Mouse (Mus musculus) thymus, postnatal 25 days (tissue): ENCODE results near the gene Ankar.

Source experiments
- DNase-seq: peaks from one replicate; pipeline ENCODE4 v3.0.0; 2022

Ankar gene

DNA sequence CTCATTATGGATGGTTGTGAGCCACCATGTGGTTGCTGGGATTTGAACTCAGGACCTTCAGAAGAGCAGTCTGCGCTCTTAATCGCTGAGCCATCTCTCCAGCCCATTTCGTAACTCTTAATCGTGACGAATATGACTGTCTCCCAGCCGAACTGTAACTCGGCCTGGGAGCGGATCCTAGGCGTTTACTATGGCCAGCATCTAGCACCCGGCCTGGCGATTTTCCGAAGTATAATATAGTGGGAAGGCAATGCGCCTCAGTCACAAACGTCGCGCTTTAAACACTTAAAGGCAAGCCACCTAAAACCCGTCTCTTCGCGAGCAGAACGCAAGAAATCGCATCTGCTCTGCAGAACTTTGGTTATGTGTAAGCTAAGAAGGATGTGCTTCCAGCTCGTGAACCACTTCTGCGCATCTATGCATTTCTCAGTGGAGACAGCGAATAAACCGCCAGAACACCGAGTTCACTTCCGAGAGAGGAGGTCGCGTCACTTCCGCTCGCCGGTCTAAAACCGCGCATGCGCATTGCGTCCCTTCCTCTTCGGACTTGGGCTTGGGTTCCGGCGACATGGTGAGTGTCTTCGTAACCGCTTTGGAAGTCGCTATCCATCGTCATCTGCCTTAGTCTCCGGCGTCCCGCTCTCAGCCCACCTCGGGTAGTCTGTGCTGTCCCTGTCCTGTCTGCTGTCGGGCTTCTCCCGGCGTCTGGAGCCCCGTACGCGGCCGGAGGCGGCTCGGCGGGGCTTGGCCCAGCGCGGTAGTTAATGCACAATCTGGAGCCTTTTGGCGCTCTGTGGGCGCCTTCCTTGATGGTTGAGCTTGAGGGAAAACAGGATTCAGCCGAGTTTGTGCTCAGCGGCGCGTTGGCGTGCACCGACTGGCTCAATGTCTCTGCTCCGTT, 10.6 kb upstream of the Ankar start, which contains the start of gene Rpl37a:
Gene Rpl37a (plus strand): TSS at position 538 of the 901 bp plus-strand sequence.
- DNase-seq = peak; percentile 92

- DNase-seq = no peak
Measured at GRCm38 (mm10) chr1:72707525-72707924, 7.1 kb upstream of the Ankar start.

GRCm38 (mm10) chr1:72698651-72699050, 1.7 kb downstream of the Ankar start:
- DNase-seq = no peak

- DNase-seq = no peak
Measured at GRCm38 (mm10) chr1:72696256-72696655, 4.1 kb downstream of the Ankar start.

- no peak for DNase-seq
Measured at GRCm38 (mm10) chr1:72673070-72673469, 27.3 kb downstream of the Ankar start.

DNA sequence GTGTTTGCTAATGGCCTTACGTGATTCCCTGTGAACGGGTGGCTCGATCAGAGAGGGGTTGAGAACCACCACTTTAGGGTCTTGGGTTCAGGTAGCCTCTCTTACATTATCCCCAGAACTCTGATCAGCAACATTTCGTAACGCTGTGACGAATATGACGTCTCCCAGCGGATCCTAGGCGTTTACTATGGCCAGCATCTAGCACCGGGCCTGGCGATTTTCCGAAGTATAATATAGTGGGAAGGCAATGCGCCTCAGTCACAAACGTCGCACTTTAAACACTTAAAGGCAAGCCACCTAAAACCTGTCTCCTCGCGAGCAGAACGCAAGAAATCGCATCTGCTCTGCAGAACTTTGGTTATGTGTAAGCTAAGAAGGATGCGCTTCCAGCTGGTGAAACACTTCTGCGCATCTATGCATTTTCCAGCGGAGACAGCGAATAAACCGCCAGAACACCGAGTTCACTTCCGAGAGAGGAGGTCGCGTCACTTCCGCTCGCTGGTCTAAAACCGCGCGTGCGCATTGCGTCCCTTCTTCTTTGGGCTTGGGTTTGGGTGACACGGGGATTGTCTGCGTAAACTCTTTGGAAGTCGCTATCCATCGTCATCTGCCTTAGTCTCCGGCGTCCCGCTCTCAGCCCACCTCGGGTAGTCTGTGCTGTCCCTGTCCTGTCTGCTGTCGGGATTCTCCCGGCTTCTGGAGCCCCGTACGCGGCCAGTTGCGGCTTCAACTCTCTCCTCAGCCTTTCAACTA, 59.5 kb downstream of the Ankar start:
- no peak for DNase-seq

- no peak for DNase-seq
Measured at GRCm38 (mm10) chr1:72635221-72635620, 65.2 kb downstream of the Ankar start.

DNA sequence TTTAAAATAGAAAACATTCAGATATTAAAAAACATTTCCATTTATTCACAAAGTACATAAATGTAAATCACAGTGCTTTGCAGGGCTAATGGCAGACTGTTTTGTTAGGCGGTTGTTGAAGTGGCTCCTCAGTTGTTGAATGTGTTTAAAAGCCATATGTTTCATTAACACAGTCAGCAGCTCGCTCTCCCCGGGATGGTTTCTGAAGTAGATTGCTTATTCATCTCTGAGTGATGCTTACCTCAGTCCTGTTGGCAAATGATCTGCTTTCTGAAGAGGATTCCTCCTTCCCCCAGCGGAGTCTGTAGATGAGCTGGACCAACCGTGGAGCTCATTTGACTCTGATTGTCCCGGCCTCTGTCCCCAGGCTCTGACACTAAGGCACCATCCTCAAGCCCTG, 88.2 kb downstream of the Ankar start:
- no peak for DNase-seq

- no peak for DNase-seq
Measured at GRCm38 (mm10) chr1:72609887-72610877, 90.2 kb downstream of the Ankar start.

- DNase-seq = no peak
Measured at GRCm38 (mm10) chr1:72609129-72609528, 91.2 kb downstream of the Ankar start.

DNA sequence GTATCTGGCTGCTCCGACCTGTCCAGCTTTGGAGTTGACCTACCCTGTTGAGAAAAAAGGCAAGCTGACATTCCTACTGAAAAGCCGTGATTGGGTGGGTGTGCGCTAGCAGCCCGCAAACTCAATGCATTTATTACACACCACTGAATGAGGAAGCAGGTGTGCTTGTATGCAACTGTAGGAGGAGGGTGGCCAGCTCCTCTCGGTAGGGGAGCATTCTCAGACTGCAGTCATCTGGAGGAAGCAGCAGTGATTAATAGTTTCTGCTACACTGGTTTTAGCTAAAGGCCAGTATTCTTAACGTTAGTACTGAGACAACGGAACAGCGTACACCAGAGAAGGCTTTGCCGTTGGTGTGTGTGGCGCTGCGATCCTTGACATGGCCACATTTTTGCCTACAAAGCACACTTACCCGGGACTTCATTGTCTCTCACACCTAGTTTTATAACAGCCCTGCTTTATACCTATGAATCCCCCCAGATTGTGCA, 94.1 kb downstream of the Ankar start:
- no peak for DNase-seq

- DNase-seq = no peak
Measured at GRCm38 (mm10) chr1:72602803-72603202, 97.6 kb downstream of the Ankar start.

DNA sequence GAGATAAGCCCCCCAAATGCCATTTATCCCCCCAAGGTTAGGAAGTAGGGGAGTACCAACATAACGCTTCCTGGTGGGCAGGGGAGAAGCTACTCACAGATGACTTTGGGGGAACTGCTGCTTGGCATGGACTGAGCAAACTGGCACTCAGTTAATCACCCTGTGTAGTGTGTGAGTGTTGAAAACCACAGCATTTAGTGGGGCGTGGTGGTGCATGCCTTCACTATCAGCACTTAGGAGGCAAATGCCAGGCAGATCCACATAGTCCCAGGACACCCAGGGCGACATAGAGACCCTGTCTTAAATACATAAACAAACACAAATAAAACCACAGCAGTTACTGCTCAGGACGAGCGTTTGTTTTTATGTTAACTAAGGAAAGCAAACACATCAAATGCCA, 98.2 kb downstream of the Ankar start:
- DNase-seq = no peak

- DNase-seq = no peak
Measured at GRCm38 (mm10) chr1:72601233-72601632, 99.1 kb downstream of the Ankar start.

DNA sequence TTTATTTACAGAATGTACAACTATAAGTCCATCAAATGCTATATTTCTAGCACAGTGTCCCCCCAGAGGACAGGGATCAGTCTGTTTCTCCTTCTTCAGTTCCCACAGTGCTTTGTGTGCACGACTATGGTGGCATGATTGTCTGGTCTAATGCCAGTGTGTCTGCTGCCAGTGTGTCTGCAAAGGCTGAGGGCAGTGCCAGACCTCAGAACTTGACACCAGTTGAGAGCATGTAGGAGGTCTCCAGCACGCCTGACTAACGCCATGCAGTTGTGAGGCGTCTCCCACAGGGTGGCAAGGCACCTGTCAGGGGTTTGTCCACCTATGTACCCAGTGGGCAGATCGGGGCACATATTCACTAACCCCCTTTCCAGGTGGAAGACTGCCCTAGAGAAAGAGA, 99.6 kb downstream of the Ankar start:
- DNase-seq = no peak

DNA sequence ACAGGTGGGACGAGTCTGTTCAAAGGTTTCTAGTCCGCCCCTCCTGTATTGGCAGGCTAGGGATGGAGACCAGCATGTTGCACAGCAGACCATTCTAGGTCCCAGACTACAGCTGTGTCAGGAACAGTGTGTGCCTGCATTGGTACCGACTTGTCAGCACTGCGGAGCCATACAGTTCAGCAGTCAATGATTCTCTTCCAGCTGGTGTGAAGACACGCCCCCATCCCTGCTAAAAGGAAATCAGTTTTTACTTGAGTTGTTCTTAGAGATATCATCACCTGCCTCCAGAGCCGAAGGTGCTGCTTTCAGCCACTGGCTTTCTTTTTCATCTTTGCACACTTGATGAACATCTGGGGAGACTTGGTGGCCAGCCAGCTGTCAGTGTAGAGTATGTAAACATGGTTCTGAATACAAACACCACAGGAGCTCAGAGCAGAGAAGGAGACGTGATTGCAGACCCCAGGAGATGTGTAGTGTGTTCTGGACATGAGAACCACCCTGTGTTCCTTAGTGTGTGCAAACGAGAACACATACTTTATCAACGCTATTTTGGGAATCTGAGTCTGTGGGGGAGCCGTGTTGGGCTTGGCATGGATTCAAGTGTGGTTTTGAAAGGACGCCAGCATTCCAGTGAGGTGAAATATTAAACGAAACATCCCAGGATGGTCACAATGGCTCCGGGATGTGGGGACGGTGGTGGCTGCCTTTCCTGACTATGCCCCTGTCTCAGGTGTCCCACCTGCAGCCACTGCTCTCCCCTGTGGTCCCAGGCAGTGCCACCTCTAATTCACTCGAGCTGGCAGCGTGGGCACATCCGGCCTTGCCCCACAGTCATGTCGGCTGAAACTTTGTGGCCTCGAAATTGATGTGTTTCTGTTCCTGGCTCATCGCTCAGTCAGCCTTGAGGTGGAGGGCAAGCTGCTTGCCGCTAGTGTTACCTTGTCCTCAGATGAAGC, 101.0 kb downstream of the Ankar start:
- DNase-seq = no peak

DNA sequence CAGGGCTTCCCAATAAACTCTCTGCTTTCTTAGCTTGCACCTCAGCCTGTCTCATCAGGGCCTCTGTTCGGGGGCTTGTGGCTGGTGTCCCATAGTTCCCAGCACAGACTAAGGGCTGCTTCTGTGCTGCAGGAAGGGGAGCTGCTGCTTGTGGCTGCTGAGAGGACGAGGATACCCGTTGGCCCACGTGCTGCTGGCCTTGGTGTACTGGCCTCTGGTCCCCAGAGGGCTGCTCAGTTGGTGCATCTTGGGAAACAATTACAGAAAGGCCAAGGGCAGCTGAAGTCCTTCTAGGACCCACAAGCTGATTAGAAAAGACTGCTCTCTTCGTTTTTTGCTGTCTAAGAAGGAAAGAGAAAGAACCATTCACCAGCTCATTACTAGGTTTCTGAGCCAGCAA, 104.1 kb downstream of the Ankar start:
- DNase-seq = no peak

DNA sequence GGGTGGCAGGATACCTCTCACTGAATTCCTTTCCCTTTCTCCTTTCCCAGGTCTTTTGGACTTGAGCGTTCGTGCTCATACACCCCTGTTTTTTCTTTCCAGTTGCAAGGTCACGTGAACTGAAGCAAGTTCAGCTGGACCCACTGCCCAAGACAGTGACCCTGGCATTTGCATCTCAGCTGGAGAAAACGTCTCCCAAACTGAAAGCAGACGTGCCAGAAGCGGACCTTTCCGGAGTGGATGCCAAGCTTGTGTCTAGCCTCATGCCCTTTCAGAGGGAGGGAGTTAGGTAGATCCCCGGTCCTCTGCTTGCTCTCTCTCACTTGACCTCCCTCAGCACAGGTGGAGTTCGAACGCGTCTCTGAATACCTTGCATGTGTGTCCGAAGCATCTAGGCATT, 104.7 kb downstream of the Ankar start:
- DNase-seq = no peak

DNA sequence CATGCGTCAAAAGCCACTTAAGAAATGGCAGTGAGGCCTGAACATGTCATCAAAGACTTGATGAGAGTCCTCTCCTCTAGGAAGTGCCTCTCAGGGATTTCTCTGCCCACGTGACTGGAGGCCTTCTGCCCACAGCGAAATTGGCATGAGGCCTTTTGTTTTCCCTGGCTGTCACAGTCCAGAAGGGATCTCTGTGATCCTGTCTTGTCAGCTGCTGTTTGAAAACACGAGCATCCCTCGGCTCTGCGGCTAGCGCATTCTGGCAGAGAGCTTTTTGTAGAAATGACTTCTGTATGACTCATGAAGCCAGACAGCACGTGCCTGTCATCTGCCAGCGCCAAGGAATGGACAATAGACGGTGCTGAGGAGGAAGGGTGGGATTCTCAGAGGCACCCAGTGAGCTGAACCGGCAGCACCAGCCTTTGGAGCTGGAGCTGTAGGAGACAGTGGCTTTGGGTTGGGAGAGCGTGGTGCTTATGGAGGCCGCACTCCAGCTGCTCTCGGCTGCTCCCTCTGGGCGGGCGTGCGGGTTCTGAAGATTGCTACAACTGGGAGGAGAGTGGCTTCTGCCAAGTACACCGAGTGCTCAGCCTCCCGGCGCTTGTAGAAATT, 106.9 kb downstream of the Ankar start:
- no peak for DNase-seq
